In genomic region chr13:60675416-60675815, GRCm38 (mm10) we compare ENCODE assay signal across 19 mouse cellular contexts.
DNase-seq lines count a peak whose midpoint lies in the region; ATAC-seq and TF ChIP-seq lines count a peak whose summit lies in the region.
"Had no signal": no experiment of that assay in that cellular context is flagged by ENCODE, and none has a peak within 500 bp of the region (broad histone marks: within the 10 kb centered on the region; RNA-seq: fewer than 3 reads in every experiment).

No protein-coding gene starts in this region.

- no peak for DNase-seq in kidney, postnatal 14 days
- no peak for DNase-seq in lung, postnatal 0 days (ENCODE audit: low spot score)
- DNase-seq in lung, postnatal 4 days = no peak
- no peak for DNase-seq in layer of hippocampus, postnatal 25 days (ENCODE audit: extremely low spot score in 1 of 2, low spot score in 1 of 2)
- DNase-seq: adrenal gland, postnatal 36 days; cerebellum, postnatal 10 days; gastrocnemius, postnatal 14 days; thymus, postnatal 36 days had no signal

- H3K27me3 ChIP-seq in kidney, embryonic 14.5 days (ENCODE audit: control insufficient read depth, insufficient read depth, low read length) = no peaks in the 10 kb centered on the region
- no peaks in the 10 kb centered on the region for H3K27me3 ChIP-seq in lung, postnatal 0 days (replicated peaks; ENCODE audit: insufficient read depth, low read length)
- no peaks in the 10 kb centered on the region for H3K27me3 ChIP-seq in limb, embryonic 13.5 days
- no peaks in the 10 kb centered on the region for H3K27me3 ChIP-seq in stomach, embryonic 16.5 days (ENCODE audit: control insufficient read depth, insufficient read depth, low read length)
- H3K27me3 ChIP-seq: hindbrain, embryonic 13.5 days; limb, embryonic 15.5 days had no signal

- no peaks in the 10 kb centered on the region for H3K9me3 ChIP-seq in kidney, embryonic 14.5 days (ENCODE audit: control insufficient read depth, low read length)
- H3K9me3 ChIP-seq in lung, postnatal 0 days (ENCODE audit: low read length) = no peaks in the 10 kb centered on the region
- no peaks in the 10 kb centered on the region for H3K9me3 ChIP-seq in limb, embryonic 13.5 days
- no peaks in the 10 kb centered on the region for H3K9me3 ChIP-seq in stomach, embryonic 16.5 days (replicated peaks; ENCODE audit: control insufficient read depth, low read length)
- H3K9me3 ChIP-seq: hindbrain, embryonic 13.5 days; limb, embryonic 15.5 days; midbrain, embryonic 10.5 days had no signal

- WGBS in kidney, embryonic 14.5 days = 12% methylated on average over 4 of the region's 4 CpGs
- 30% methylated on average over 4 of the region's 4 CpGs for WGBS in lung, postnatal 0 days
- 39% methylated on average over 4 of the region's 4 CpGs for WGBS in limb, embryonic 13.5 days
- WGBS in stomach, embryonic 16.5 days = 37% methylated on average over 4 of the region's 4 CpGs

- H3K4me3 ChIP-seq in kidney, embryonic 14.5 days (ENCODE audit: low read length) = no peak overlapping the region
- H3K4me3 ChIP-seq in lung, postnatal 0 days (ENCODE audit: low read depth, low read length) = no peak overlapping the region
- H3K4me3 ChIP-seq in limb, embryonic 13.5 days = no peak overlapping the region
- H3K4me3 ChIP-seq in stomach, embryonic 16.5 days (replicated peaks; ENCODE audit: low read length) = no peak overlapping the region
- H3K4me3 ChIP-seq: hindbrain, embryonic 13.5 days; limb, embryonic 15.5 days; midbrain, embryonic 10.5 days had no signal

- H3K27ac ChIP-seq in kidney, embryonic 14.5 days (ENCODE audit: low read depth, low read length) = peak overlapping the region; percentile 73
- H3K27ac ChIP-seq in lung, postnatal 0 days (ENCODE audit: low read length) = peak overlapping the region; percentile 86
- H3K27ac ChIP-seq in limb, embryonic 13.5 days = 0 out of 2 replicates have a peak overlapping the region, but pooled peaks have one; percentile 6
- peak overlapping the region; percentile 75 for H3K27ac ChIP-seq in stomach, embryonic 16.5 days (ENCODE audit: low read length)
- H3K27ac ChIP-seq: hindbrain, embryonic 13.5 days; limb, embryonic 15.5 days; midbrain, embryonic 10.5 days had no signal

- H3K9ac ChIP-seq in kidney, embryonic 14.5 days (ENCODE audit: low read depth, low read length) = no peak overlapping the region
- H3K9ac ChIP-seq in lung, postnatal 0 days (replicated peaks; ENCODE audit: low read depth) = no peak overlapping the region
- no peak overlapping the region for H3K9ac ChIP-seq in limb, embryonic 13.5 days
- H3K9ac ChIP-seq in stomach, embryonic 16.5 days (ENCODE audit: low read length) = 0 out of 2 replicates have a peak overlapping the region, but pooled peaks have one; percentile 11
- H3K9ac ChIP-seq: hindbrain, embryonic 13.5 days; limb, embryonic 15.5 days had no signal

- peaks cover 24% of the 10 kb centered on the region for H3K4me1 ChIP-seq in kidney, embryonic 14.5 days (ENCODE audit: control insufficient read depth, insufficient read depth, low read length)
- H3K4me1 ChIP-seq in lung, postnatal 0 days (ENCODE audit: insufficient read depth, low read depth, low read length) = peaks cover 27% of the 10 kb centered on the region; the same call in 1 of the 2 replicates
- H3K4me1 ChIP-seq in limb, embryonic 13.5 days = peaks cover 35% of the 10 kb centered on the region
- peaks cover 25% of the 10 kb centered on the region for H3K4me1 ChIP-seq in stomach, embryonic 16.5 days (ENCODE audit: control insufficient read depth, insufficient read depth, low read length)

- no peak for ATAC-seq in kidney, embryonic 14.5 days (ENCODE audit: low FRiP score, low TSS enrichment)
- no peak for ATAC-seq in lung, postnatal 0 days
- ATAC-seq in limb, embryonic 13.5 days (ENCODE audit: low FRiP score, low read depth) = no peak
- no peak for ATAC-seq in stomach, embryonic 16.5 days (ENCODE audit: insufficient read depth, low FRiP score)
- ATAC-seq in monocyte, adult 5-6 weeks (replicated peaks; ENCODE audit: insufficient number of reproducible peaks, low FRiP score, low TSS enrichment, poor library complexity, severe bottlenecking) = no peak
- ATAC-seq: activated CD4-positive, CD25-positive, alpha-beta regulatory T cell, adult 4 months; CD4-positive, CD25-positive, alpha-beta regulatory T cell, adult 4 months; forebrain, embryonic 14.5 days had no signal

- peak; percentile 4; the same call in 1 of the 2 replicates for TF ChIP-seq EP300 in lung, postnatal 0 days (IDR thresholded peaks at IDR 0.05)

- no peak for TF ChIP-seq CTCF in lung, postnatal 0 days (IDR thresholded peaks at IDR 0.05)

- H3K36me3 ChIP-seq in kidney, embryonic 14.5 days (ENCODE audit: control insufficient read depth, insufficient read depth, low read length) = no peaks in the 10 kb centered on the region
- 0 out of 2 replicates have a peak, but pooled peaks cover 4% of the 10 kb centered on the region for H3K36me3 ChIP-seq in lung, postnatal 0 days (ENCODE audit: insufficient read depth, low read length)
- no peaks in the 10 kb centered on the region for H3K36me3 ChIP-seq in limb, embryonic 13.5 days
- no peaks in the 10 kb centered on the region for H3K36me3 ChIP-seq in stomach, embryonic 16.5 days (ENCODE audit: control insufficient read depth, insufficient read depth, low read length)
- H3K36me3 ChIP-seq: hindbrain, embryonic 13.5 days; limb, embryonic 15.5 days; midbrain, embryonic 10.5 days had no signal

- H3K4me2 ChIP-seq in kidney, embryonic 14.5 days (replicated peaks; ENCODE audit: low read depth, low read length) = peak overlapping the region; percentile 32; the same call in 1 of the 2 replicates
- no peak overlapping the region for H3K4me2 ChIP-seq in lung, postnatal 0 days (replicated peaks; ENCODE audit: low read depth, low read length)
- H3K4me2 ChIP-seq in limb, embryonic 13.5 days (replicated peaks) = peak overlapping the region; percentile 55; the same call in 1 of the 2 replicates
- no peak overlapping the region for H3K4me2 ChIP-seq in stomach, embryonic 16.5 days (ENCODE audit: low read depth, low read length)
- H3K4me2 ChIP-seq: heart, embryonic 11.5 days; hindbrain, embryonic 13.5 days; limb, embryonic 15.5 days had no signal

Comparison
In these comparisons a context has a peak if more than half of its experiments do, and no peak if none do; other contexts are left out.
1. H3K27ac ChIP-seq: peak in every context shown above with its lines; median percentile 86 in lung, postnatal 0 days; 75 in stomach, embryonic 16.5 days; 73 in kidney, embryonic 14.5 days; 6 in limb, embryonic 13.5 days.
2. H3K4me2 ChIP-seq: peak in kidney, embryonic 14.5 days (single experiment) and limb, embryonic 13.5 days (single experiment); none in lung, postnatal 0 days (single experiment) and stomach, embryonic 16.5 days (single experiment).